Mouse (Mus musculus): Measurements from ENCODE around the gene Tmem104. TPM values are rescaled to one million over a fixed set of nuclear protein-coding genes. Genes with fewer than 3 reads are reported as not detected.

The Tmem104 gene
- 10 to 100 TPM; 59.0 to 72.0 TPM for total RNA-seq (2023)

DNA sequence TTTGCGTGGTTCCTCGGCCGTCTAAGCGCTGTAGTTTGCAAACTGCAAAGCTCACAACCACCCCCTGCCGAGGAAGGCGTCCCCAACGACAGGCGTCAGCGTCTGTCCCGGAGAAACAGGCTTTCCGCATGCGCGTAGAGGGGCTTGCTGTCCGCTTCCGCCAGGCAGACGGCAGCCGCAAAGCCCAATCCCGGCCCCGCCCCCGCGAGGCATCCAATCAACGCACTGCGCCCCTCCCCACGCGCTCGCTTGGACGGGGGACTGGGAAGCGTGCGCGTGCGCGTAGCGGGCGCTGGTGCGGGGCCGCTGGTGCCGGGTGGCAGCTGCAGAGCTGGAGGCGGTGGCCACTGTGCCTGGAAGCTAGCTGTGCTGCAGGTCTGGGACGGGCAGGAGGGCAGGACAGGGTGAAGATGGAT, at the start of gene Tmem104:
TSS of gene Tmem104 (plus strand) at position 264 of the 416 bp plus-strand sequence.

DNA sequence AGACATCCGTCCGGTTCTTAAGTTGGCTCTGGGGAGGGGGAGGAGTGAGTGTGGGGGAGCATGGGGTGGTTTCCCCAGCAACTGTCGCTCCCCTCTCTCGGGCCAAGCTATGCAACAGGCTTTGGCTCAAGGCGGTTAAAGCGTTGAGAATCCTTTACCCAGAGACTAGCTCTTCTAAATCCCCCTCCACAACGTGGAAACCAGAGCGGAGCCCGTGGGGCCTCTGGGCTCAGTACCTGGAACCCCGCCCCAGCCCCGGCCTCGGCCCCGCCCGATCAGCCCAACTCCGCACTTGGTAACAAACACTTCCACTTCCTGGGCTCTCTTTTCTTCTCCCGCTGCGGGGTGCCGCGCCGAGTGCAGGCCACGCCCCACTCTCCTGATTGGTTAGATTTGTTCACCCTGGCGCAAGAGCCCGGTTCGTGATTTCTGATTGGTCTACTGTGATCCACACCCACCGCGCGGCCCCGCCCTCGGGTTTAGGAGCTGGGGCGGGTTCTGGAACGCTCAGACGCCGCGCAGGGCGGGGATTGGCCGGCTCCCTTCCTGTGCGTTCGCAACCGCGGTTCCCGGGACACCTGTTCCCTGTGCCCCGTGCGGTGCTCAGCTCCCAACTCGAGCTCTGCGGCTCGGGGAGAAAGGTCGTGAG, 24.3 kb upstream of the Tmem104 start, which contains the start of gene Slc9a3r1:
TSS of gene Slc9a3r1 (plus strand) at position 510 of the 649 bp plus-strand sequence.

DNA sequence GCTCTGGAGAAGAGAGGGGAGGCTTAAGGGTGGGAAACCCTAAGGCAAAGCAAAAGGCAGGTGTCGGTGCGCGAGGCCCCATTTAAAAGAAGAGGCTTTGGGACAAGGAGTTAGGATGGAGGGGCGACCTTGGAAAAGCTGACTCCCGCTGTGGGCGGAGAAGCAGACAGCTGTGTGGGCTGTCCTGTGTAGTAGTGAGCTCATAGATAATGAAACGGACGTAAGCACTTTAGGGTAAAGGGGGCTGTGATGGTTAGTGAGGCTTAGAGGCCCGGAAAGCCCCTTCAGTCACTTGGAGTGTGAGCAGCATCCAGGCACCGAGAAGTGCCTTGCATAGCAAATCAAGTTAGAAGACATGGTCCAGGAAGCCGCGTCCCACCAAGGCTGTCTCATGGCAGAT, 406 bp downstream of the Tmem104 start, which contains the start of gene Nat9:
TSS of gene Nat9 (minus strand) at position 167 of the 400 bp plus-strand sequence.

DNA sequence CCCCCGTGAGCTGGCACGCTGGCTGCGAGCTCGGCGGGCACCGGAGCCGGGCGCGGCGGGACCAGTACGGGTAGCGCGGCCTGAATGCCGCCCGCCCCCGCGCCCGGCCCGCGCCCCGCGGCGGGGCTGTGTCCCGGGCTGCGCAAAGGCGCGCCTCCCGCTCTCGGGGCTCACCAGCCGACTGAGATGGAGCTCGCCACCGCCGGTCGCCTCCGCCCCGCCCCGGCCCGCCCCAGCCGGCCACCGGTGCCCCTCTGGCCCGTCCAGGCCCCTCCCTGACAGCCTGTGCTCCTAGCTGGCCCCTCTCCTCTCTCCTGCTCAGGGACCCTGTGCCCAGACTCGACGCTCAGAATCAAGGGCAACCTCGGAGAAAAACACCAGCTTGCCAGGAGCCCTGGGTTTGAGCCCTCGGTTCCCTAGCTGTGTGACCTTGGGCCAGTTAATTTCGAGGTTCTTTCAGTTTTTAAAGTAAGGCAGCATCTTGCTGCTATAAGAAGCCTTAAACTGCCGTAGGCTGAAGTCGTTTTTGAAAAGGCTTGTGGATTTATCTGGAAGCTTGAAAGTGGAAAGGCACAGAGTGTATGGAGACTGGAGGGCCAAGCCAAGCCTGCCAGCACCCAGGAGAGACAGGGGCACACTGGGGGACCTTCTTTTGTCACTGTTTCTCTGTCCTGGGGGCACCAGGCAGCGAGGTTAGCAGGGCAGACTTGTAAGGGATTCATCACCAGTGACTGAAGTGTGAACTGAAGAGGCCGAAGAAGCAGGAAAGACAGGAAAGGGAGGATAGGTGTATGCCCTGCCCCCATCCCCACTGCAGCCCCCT, 80.0 kb downstream of the Tmem104 start, which contains the start of gene Grin2c:
TSS of gene Grin2c (minus strand) at position 183 of the 823 bp plus-strand sequence.

DNA sequence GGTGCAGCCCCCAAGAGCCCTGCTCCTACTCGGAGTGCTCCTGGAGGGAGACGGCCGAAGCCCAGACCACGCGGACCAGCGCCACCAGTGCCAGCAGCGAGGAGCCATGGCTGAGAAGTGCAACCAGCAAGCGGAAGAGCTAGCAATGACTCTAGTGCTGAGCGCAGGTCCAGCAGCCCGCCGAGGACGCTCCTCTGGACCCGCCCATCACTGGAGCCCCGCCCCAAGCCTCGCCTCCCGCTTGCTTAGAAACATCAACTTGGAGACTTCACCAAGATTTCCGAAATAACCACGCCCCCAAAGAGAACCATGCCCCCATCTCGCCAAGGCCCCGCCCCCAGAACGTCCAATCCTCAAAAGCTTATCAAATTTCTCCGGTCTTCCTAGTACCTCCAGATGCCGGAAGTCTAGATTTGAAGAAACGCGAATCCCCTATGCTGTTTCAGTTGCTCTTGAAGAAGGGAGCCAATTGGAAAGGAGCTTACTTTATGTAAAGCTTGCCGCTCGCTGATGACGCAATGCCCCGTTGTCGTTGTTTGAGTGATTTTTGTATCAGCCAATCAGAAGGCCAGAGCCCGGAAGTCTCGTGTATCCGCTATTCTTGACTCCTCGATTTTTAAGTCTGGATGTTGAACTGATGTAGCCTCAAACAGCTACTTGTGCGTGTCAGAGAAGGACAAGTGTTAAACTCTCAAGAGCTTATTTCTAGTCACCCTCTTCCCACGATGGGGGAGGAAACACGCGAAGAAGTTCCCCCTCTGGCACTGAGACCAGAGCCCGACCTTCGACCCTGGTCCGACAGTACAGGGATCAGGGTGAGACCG, 89.7 kb downstream of the Tmem104 start, which contains the start of gene Fdxr:
TSS of gene Fdxr (minus strand) at position 271 of the 824 bp plus-strand sequence.

Other genes with a start within 250 kb of the Tmem104 start
- gene Cd300c, start 218.3 kb upstream of the Tmem104 start, total RNA-seq (2023): 1 to 10 TPM; 2.6 to 3.0 TPM
- gene Cd300ld, start 197.6 kb upstream of the Tmem104 start, total RNA-seq (2023): 10 to 100 TPM; 70.1 to 76.9 TPM
- 100 to 1,000 TPM; 272 to 297 TPM for gene Cd300c2, start 185.6 kb upstream of the Tmem104 start, total RNA-seq (2023)
- under 1 TPM in 1 of 2 experiments, not detected in 1; 0.91 TPM for gene Cd300ld2, start 171.3 kb upstream of the Tmem104 start, total RNA-seq (2023)
- 1 to 10 TPM; 1.1 to 1.7 TPM for gene Cd300ld4, start 160.5 kb upstream of the Tmem104 start, total RNA-seq (2023)
- 100 to 1,000 TPM; 259 to 275 TPM for gene Cd300ld5, start 149.7 kb upstream of the Tmem104 start, total RNA-seq (2023)
- 100 to 1,000 TPM; 153 to 264 TPM for gene Cd300ld3, start 139.1 kb upstream of the Tmem104 start, total RNA-seq (2023)
- gene Cd300e, start 125.3 kb upstream of the Tmem104 start, total RNA-seq (2023): 100 to 1,000 TPM; 126 to 137 TPM
- gene Rab37, start 96.1 kb upstream of the Tmem104 start, total RNA-seq (2023): 1 to 10 TPM; 1.5 to 1.6 TPM
- 10 to 100 TPM; 28.8 to 29.9 TPM for gene Cd300lf, start 53.5 kb upstream of the Tmem104 start, total RNA-seq (2023)
- 10 to 100 TPM; 82.4 to 86.6 TPM for gene Slc9a3r1, start 24.1 kb upstream of the Tmem104 start, total RNA-seq (2023)
- 10 to 100 TPM; 16.3 to 18.5 TPM for gene Nat9, start 372 bp downstream of the Tmem104 start, total RNA-seq (2023)
- gene Grin2c, start 79.8 kb downstream of the Tmem104 start, total RNA-seq (2023): not detected
- 10 to 100 TPM; 10.6 to 12.1 TPM for gene Fdxr, start 89.6 kb downstream of the Tmem104 start, total RNA-seq (2023)
- 1 to 10 TPM; 1.2 to 1.4 TPM for gene Fads6, start 110.2 kb downstream of the Tmem104 start, total RNA-seq (2023)
- gene Otop2, start 119.7 kb downstream of the Tmem104 start, total RNA-seq (2023): not detected
- gene Ush1g, start 134.6 kb downstream of the Tmem104 start, total RNA-seq (2023): not detected
- not detected for gene Otop3, start 147.2 kb downstream of the Tmem104 start, total RNA-seq (2023)
- under 1 TPM; 0.45 to 0.73 TPM for gene Hid1, start 180.3 kb downstream of the Tmem104 start, total RNA-seq (2023)
- gene Cdr2l, start 194.4 kb downstream of the Tmem104 start, total RNA-seq (2023): under 1 TPM; 0.21 to 0.36 TPM
- gene Mrpl58, start 216.3 kb downstream of the Tmem104 start, total RNA-seq (2023): 10 to 100 TPM; 51.8 to 56.5 TPM
- 100 to 1,000 TPM; 227 to 243 TPM for gene Atp5h, start 232.5 kb downstream of the Tmem104 start, total RNA-seq (2023)
- 10 to 100 TPM; 33.9 to 34.2 TPM for gene Kctd2, start 232.6 kb downstream of the Tmem104 start, total RNA-seq (2023)

Measured in monocyte, adult 59 days (primary cell).